Mouse (Mus musculus) embryonic facial prominence, embryonic 13.5 days (tissue): ENCODE data around the gene Matn1. TPM values are rescaled to one million over a fixed set of nuclear protein-coding genes. Genes with fewer than 3 reads are reported as not detected.
A peak's percentile ranks its signal among the peaks of the same experiment; 100 is the strongest.

Experiments used
- ATAC-seq: fragments of 200-750 bp; cut with Nextera tagmentation; 2 replicates; pipeline ENCODE4 v1.8.0; 2017; ENCODE audit warnings: low read depth; ENCODE audit not compliant: insufficient number of reproducible peaks, insufficient read depth, low FRiP score, low TSS enrichment
- H3K27ac ChIP-seq: fragments of 300-500 bp; sonication (generic); 2 replicates; pipeline ENCODE4 v1.5.1; 2015; ENCODE audit warnings: moderate library complexity, mild to moderate bottlenecking, inconsistent platforms
- H3K27me3 ChIP-seq: fragments of 300-500 bp; sonication (generic); 2 replicates; pipeline ENCODE4 v1.6.1; 2015; ENCODE audit warnings: mild to moderate bottlenecking, inconsistent platforms
- H3K36me3 ChIP-seq: fragments of 300-500 bp; sonication (generic); 2 replicates; pipeline ENCODE4 v1.6.1; 2015; ENCODE audit warnings: mild to moderate bottlenecking, inconsistent platforms
- H3K4me1 ChIP-seq: fragments of 300-500 bp; sonication (generic); 2 replicates; pipeline ENCODE4 v1.6.1; 2015; ENCODE audit warnings: inconsistent platforms
- H3K4me2 ChIP-seq: fragments of 300-500 bp; sonication (generic); 2 replicates; pipeline ENCODE4 v1.6.1; 2015; ENCODE audit warnings: moderate library complexity, mild to moderate bottlenecking, inconsistent platforms
- H3K4me3 ChIP-seq: fragments of 300-500 bp; sonication (generic); 2 replicates; pipeline ENCODE4 v1.5.1; 2015; ENCODE audit warnings: mild to moderate bottlenecking, inconsistent platforms
- H3K9ac ChIP-seq: fragments of 300-500 bp; sonication (generic); 2 replicates; pipeline ENCODE4 v1.6.1; 2015; ENCODE audit warnings: mild to moderate bottlenecking, inconsistent platforms
- H3K9me3 ChIP-seq: fragments of 300-500 bp; sonication (generic); 2 replicates; pipeline ENCODE4 v1.6.1; 2016; ENCODE audit warnings: inconsistent platforms
- WGBS: fragments of 180-500 bp; shearing (Covaris S2); methylation state at CpG from one replicate; pipeline ENCODE4 v1.1.7; 2015; ENCODE audit warnings: mixed read lengths; 5-methylcytosine and 5-hydroxymethylcytosine counted together
- polyA plus RNA-seq: library from polyadenylated mRNA; unstranded; fragments of >200 nt; fragmentation: Nextera tagmentation; extraction: Ambion mirVana; gene quantifications from 2 replicates; pipeline ENCODE4 v1.2.1, GENCODE M21; 2015

Matn1 gene
- polyA plus RNA-seq, 1 experiment from 2014 or later: 28.7 TPM

- H3K27me3 ChIP-seq: no peaks in the 10 kb centered on the region
- WGBS: 66% methylated on average over 10 of the region's 10 CpGs
- H3K4me1 ChIP-seq: peaks cover 18% of the 10 kb centered on the region
- no peaks in the 10 kb centered on the region for H3K9me3 ChIP-seq
- H3K36me3 ChIP-seq: no peaks in the 10 kb centered on the region
- H3K9ac ChIP-seq: no peak overlapping the region
- ATAC-seq: no peak
- no peak overlapping the region for H3K27ac ChIP-seq
- H3K4me2 ChIP-seq: no peak overlapping the region
- no peak overlapping the region for H3K4me3 ChIP-seq
These were observed 25.1 kb upstream of the Matn1 start for GRCm38 (mm10) chr4:130918805-130919749.

- no peaks in the 10 kb centered on the region for H3K36me3 ChIP-seq
- H3K27me3 ChIP-seq: no peaks in the 10 kb centered on the region
- no peaks in the 10 kb centered on the region for H3K9me3 ChIP-seq
- H3K4me1 ChIP-seq: peaks cover 18% of the 10 kb centered on the region
- H3K4me3 ChIP-seq: no peak overlapping the region
- ATAC-seq: no peak
- WGBS: 57% methylated on average over 9 of the region's 9 CpGs
- H3K27ac ChIP-seq: no peak overlapping the region
- no peak overlapping the region for H3K4me2 ChIP-seq
- H3K9ac ChIP-seq: no peak overlapping the region
These were observed 24.3 kb upstream of the Matn1 start for GRCm38 (mm10) chr4:130919750-130920356.

- H3K9ac ChIP-seq: no peak overlapping the region
- H3K27ac ChIP-seq: no peak overlapping the region
- WGBS: 20% methylated on average over 12 of the region's 12 CpGs
- H3K4me3 ChIP-seq: no peak overlapping the region
- H3K36me3 ChIP-seq: no peaks in the 10 kb centered on the region
- peaks cover 18% of the 10 kb centered on the region for H3K4me1 ChIP-seq
- no peak overlapping the region for H3K4me2 ChIP-seq
- no peaks in the 10 kb centered on the region for H3K27me3 ChIP-seq
- H3K9me3 ChIP-seq: no peaks in the 10 kb centered on the region
- peak; percentile 43; the same call in 1 of the 2 replicates for ATAC-seq
These were observed 23.1 kb upstream of the Matn1 start for GRCm38 (mm10) chr4:130920951-130921693.

- WGBS: 77% methylated on average over 10 of the region's 10 CpGs
- peaks cover 22% of the 10 kb centered on the region for H3K4me1 ChIP-seq
- H3K4me2 ChIP-seq: no peak overlapping the region
- no peak for ATAC-seq
- no peaks in the 10 kb centered on the region for H3K27me3 ChIP-seq
- no peak overlapping the region for H3K27ac ChIP-seq
- H3K36me3 ChIP-seq: no peaks in the 10 kb centered on the region
- no peak overlapping the region for H3K9ac ChIP-seq
- no peak overlapping the region for H3K4me3 ChIP-seq
- H3K9me3 ChIP-seq: no peaks in the 10 kb centered on the region
These were observed 22.2 kb upstream of the Matn1 start for GRCm38 (mm10) chr4:130921986-130922385.

GRCm38 (mm10) chr4:130926274-130926673 is 17.9 kb upstream of the Matn1 start:
- Histone ChIP-seq H3K27me3 (no peaks in the 10 kb centered on the region), H3K4me2 (no peak overlapping the region)
- WGBS: 55% methylated on average over 6 of the region's 6 CpGs

GRCm38 (mm10) chr4:130927821-130928220 is 16.4 kb upstream of the Matn1 start:
- H3K27me3 ChIP-seq: no peaks in the 10 kb centered on the region
- H3K4me1 ChIP-seq: 0 out of 2 replicates have a peak, but pooled peaks cover 4% of the 10 kb centered on the region
- H3K4me3 ChIP-seq: no peak overlapping the region
- H3K9me3 ChIP-seq: no peaks in the 10 kb centered on the region
- no peak overlapping the region for H3K4me2 ChIP-seq
- no peaks in the 10 kb centered on the region for H3K36me3 ChIP-seq
- 85% methylated on average over 12 of the region's 12 CpGs for WGBS
- ATAC-seq: no peak
- no peak overlapping the region for H3K27ac ChIP-seq
- no peak overlapping the region for H3K9ac ChIP-seq

More at GRCm38 (mm10) chr4:130926274-130926673, 17.9 kb upstream of the Matn1 start:
- no peaks in the 10 kb centered on the region for H3K36me3 ChIP-seq
- H3K4me3 ChIP-seq: no peak overlapping the region
- no peak overlapping the region for H3K27ac ChIP-seq
- no peaks in the 10 kb centered on the region for H3K9me3 ChIP-seq
- no peak overlapping the region for H3K9ac ChIP-seq
- no peak for ATAC-seq
- H3K4me1 ChIP-seq: peaks cover 6% of the 10 kb centered on the region

- H3K4me3 ChIP-seq: no peak overlapping the region
- no peak overlapping the region for H3K9ac ChIP-seq
- no peaks in the 10 kb centered on the region for H3K9me3 ChIP-seq
- H3K4me2 ChIP-seq: no peak overlapping the region
- no peak for ATAC-seq
- peaks cover 37% of the 10 kb centered on the region for H3K4me1 ChIP-seq
- H3K27ac ChIP-seq: no peak overlapping the region
- 0 out of 2 replicates have a peak, but pooled peaks cover 3% of the 10 kb centered on the region for H3K27me3 ChIP-seq
- 42% methylated on average over 14 of the region's 14 CpGs for WGBS
- no peaks in the 10 kb centered on the region for H3K36me3 ChIP-seq
These were observed 1.5 kb upstream of the Matn1 start for GRCm38 (mm10) chr4:130942644-130943043.

- Histone ChIP-seq H3K36me3 (no peaks in the 10 kb centered on the region), H3K9me3 (no peaks in the 10 kb centered on the region), H3K9ac (no peak overlapping the region), H3K27ac (no peak overlapping the region), H3K4me2 (peak overlapping the region; percentile 9; the same call in 1 of the 2 replicates), H3K27me3 (0 out of 2 replicates have a peak, but pooled peaks cover 3% of the 10 kb centered on the region), H3K4me1 (peaks cover 18% of the 10 kb centered on the region), H3K4me3 (no peak overlapping the region)
- ATAC-seq: no peak
- 76% methylated on average over 7 of the region's 7 CpGs for WGBS
These were observed 594 bp downstream of the Matn1 start for GRCm38 (mm10) chr4:130944779-130945178.

GRCm38 (mm10) chr4:130947094-130947647 is 3.0 kb downstream of the Matn1 start:
- no peak overlapping the region for H3K9ac ChIP-seq
- H3K4me3 ChIP-seq: no peak overlapping the region
- no peaks in the 10 kb centered on the region for H3K9me3 ChIP-seq
- H3K27me3 ChIP-seq: 0 out of 2 replicates have a peak, but pooled peaks cover 3% of the 10 kb centered on the region
- 24% methylated on average over 13 of the region's 13 CpGs for WGBS
- H3K4me1 ChIP-seq: peaks cover 7% of the 10 kb centered on the region; the same call in 1 of the 2 replicates
- H3K4me2 ChIP-seq: peak overlapping the region; percentile 16; the same call in 1 of the 2 replicates
- H3K36me3 ChIP-seq: no peaks in the 10 kb centered on the region
- no peak overlapping the region for H3K27ac ChIP-seq
- ATAC-seq: peak; percentile 39; the same call in 1 of the 2 replicates

GRCm38 (mm10) chr4:130949821-130950384 is 5.7 kb downstream of the Matn1 start:
- no peaks in the 10 kb centered on the region for H3K4me1 ChIP-seq
- H3K9ac ChIP-seq: no peak overlapping the region
- no peaks in the 10 kb centered on the region for H3K36me3 ChIP-seq
- no peak overlapping the region for H3K4me3 ChIP-seq
- no peak for ATAC-seq
- H3K27me3 ChIP-seq: no peaks in the 10 kb centered on the region
- H3K4me2 ChIP-seq: no peak overlapping the region
- H3K9me3 ChIP-seq: no peaks in the 10 kb centered on the region
- WGBS: 82% methylated on average over 35 of the region's 35 CpGs
- H3K27ac ChIP-seq: no peak overlapping the region

- Histone ChIP-seq H3K27ac (no peak overlapping the region), H3K27me3 (no peaks in the 10 kb centered on the region; the same call in 1 of the 2 replicates), H3K4me3 (no peak overlapping the region), H3K9me3 (no peaks in the 10 kb centered on the region), H3K4me2 (no peak overlapping the region), H3K4me1 (no peaks in the 10 kb centered on the region), H3K36me3 (no peaks in the 10 kb centered on the region), H3K9ac (no peak overlapping the region)
- no peak for ATAC-seq
- WGBS: 42% methylated on average over 17 of the region's 17 CpGs
These were observed 8.3 kb downstream of the Matn1 start for GRCm38 (mm10) chr4:130952531-130952930.
